Mouse (Mus musculus): Measurements from ENCODE around the gene Lrrc61. TPM values are rescaled to one million over a fixed set of nuclear protein-coding genes. Genes with fewer than 3 reads are reported as not detected.

Lrrc61 gene
- polyA plus RNA-seq, 1 experiment from 2014 or later = 6.6 TPM

Other genes with a start within 250 kb of the Lrrc61 start
- 14.7 and 15.4 TPM in 2 replicates for gene Krba1, start 159.2 kb upstream of the Lrrc61 start, polyA plus RNA-seq (2014; fragmentation: Nextera tagmentation; extraction: Ambion mirVana)
- gene Zfp467, start 109.0 kb upstream of the Lrrc61 start, polyA plus RNA-seq (2014; fragmentation: Nextera tagmentation; extraction: Ambion mirVana) = 17.3 and 17.8 TPM in 2 replicates
- 0.41 and 0.54 TPM in 2 replicates for gene Sspo, start 106.6 kb upstream of the Lrrc61 start, polyA plus RNA-seq (2014; fragmentation: Nextera tagmentation; extraction: Ambion mirVana)
- 19.8 and 24.1 TPM in 2 replicates for gene Atp6v0e2, start 17.2 kb upstream of the Lrrc61 start, polyA plus RNA-seq (2014; fragmentation: Nextera tagmentation; extraction: Ambion mirVana)
- gene Rarres2, start 18.0 kb downstream of the Lrrc61 start, polyA plus RNA-seq (2014; fragmentation: Nextera tagmentation; extraction: Ambion mirVana) = 16.4 and 18.3 TPM in 2 replicates
- gene Gm45021, start 34.8 kb downstream of the Lrrc61 start, polyA plus RNA-seq (2014; fragmentation: Nextera tagmentation; extraction: Ambion mirVana) = 0.77 and 1.3 TPM in 2 replicates
- 22.0 and 26.5 TPM in 2 replicates for gene Repin1, start 39.1 kb downstream of the Lrrc61 start, polyA plus RNA-seq (2014; fragmentation: Nextera tagmentation; extraction: Ambion mirVana)
- not detected in 2 replicates for gene Gm44965, start 39.1 kb downstream of the Lrrc61 start, polyA plus RNA-seq (2014; fragmentation: Nextera tagmentation; extraction: Ambion mirVana)
- gene Zfp775, start 47.3 kb downstream of the Lrrc61 start, polyA plus RNA-seq (2014; fragmentation: Nextera tagmentation; extraction: Ambion mirVana) = 5.8 and 6.0 TPM in 2 replicates
- 0.66 and 0.83 TPM in 2 replicates for gene AI854703, start 72.0 kb downstream of the Lrrc61 start, polyA plus RNA-seq (2014; fragmentation: Nextera tagmentation; extraction: Ambion mirVana)
- gene Gimap8, start 92.4 kb downstream of the Lrrc61 start, polyA plus RNA-seq (2014; fragmentation: Nextera tagmentation; extraction: Ambion mirVana) = 0.26 and 0.68 TPM in 2 replicates
- gene Gimap9, start 121.3 kb downstream of the Lrrc61 start, polyA plus RNA-seq (2014; fragmentation: Nextera tagmentation; extraction: Ambion mirVana) = 8.8 and 10.6 TPM in 2 replicates
- gene Gimap4, start 129.8 kb downstream of the Lrrc61 start, polyA plus RNA-seq (2014; fragmentation: Nextera tagmentation; extraction: Ambion mirVana) = 8.6 and 10.0 TPM in 2 replicates
- gene Gimap6, start 153.4 kb downstream of the Lrrc61 start, polyA plus RNA-seq (2014; fragmentation: Nextera tagmentation; extraction: Ambion mirVana) = 30.5 and 30.6 TPM in 2 replicates
- 2.6 and 4.8 TPM in 2 replicates for gene Gm28053, start 163.8 kb downstream of the Lrrc61 start, polyA plus RNA-seq (2014; fragmentation: Nextera tagmentation; extraction: Ambion mirVana)
- not detected in 2 replicates for gene Gimap7, start 163.8 kb downstream of the Lrrc61 start, polyA plus RNA-seq (2014; fragmentation: Nextera tagmentation; extraction: Ambion mirVana)
- 17.6 and 22.5 TPM in 2 replicates for gene Gimap1, start 184.3 kb downstream of the Lrrc61 start, polyA plus RNA-seq (2014; fragmentation: Nextera tagmentation; extraction: Ambion mirVana)
- gene Gimap5, start 191.4 kb downstream of the Lrrc61 start, polyA plus RNA-seq (2014; fragmentation: Nextera tagmentation; extraction: Ambion mirVana) = 5.3 and 5.9 TPM in 2 replicates
- not detected in 2 replicates for gene Gimap3, start 216.1 kb downstream of the Lrrc61 start, polyA plus RNA-seq (2014; fragmentation: Nextera tagmentation; extraction: Ambion mirVana)